8 mouse cellular contexts compared by ENCODE assay signal in the genomic region with DNA sequence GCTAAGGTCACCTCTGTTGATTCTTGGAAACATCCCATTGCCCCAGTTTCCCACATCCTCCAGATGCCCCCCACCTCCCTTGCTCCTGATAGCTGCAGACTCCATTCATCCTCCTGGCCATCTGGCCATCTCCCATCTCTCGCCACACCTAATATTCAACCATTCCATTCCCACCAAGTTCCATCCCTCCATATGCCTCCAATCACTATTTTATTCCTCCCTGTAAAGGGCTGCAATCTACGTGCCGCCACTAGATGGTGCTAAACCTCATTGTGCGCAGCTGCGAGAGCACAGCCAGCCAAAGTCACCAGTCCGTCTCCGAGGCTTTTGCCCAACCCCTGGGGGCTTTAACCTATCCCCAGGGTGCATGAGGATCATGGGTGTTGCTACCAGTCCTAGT. TPM values are rescaled to one million over a fixed set of nuclear protein-coding genes. Genes with fewer than 3 reads are reported as not detected.
DNase-seq lines count a peak whose midpoint lies in the region; ATAC-seq and TF ChIP-seq lines count a peak whose summit lies in the region.
"Not testable (repeated sequence)": the region's sequence is repeated elsewhere in the genome, so short reads cannot be mapped to it uniquely, and the experiment has no call there.

No protein-coding gene starts in this region.

- not testable (repeated sequence) for H3K9ac ChIP-seq in hindbrain, postnatal 0 days (replicated peaks; ENCODE audit: low read length); lung, embryonic 14.5 days

- not testable (repeated sequence) for H3K9me3 ChIP-seq in hindbrain, postnatal 0 days (ENCODE audit: low read length); lung, embryonic 14.5 days (ENCODE audit: low read depth, low read length)

- H3K4me1 ChIP-seq in hindbrain, postnatal 0 days (ENCODE audit: insufficient read depth, low read length); lung, embryonic 14.5 days (ENCODE audit: insufficient read depth); thymus, adult 2 months (replicated peaks; ENCODE audit: control insufficient read depth, insufficient read depth, low read length): not testable (repeated sequence)

- H3K27me3 ChIP-seq in hindbrain, postnatal 0 days (ENCODE audit: insufficient read depth, low read length); lung, embryonic 14.5 days (ENCODE audit: insufficient read depth, low read length); thymus, adult 2 months (ENCODE audit: control insufficient read depth, insufficient read depth, low read length): not testable (repeated sequence)

- H3K4me3 ChIP-seq in gastrocnemius, adult 2 months; hindbrain, postnatal 0 days (ENCODE audit: low read length); layer of hippocampus, adult 2 months; lung, embryonic 14.5 days (ENCODE audit: low read depth, low read length); thymus, adult 2 months (ENCODE audit: control insufficient read depth, insufficient read depth, low read length): not testable (repeated sequence)

- not testable (repeated sequence) for TF ChIP-seq POLR2A in thymus, adult 2 months (IDR thresholded peaks at IDR 0.05; ENCODE audit: control insufficient read depth, extremely low read depth, insufficient read depth, low read length, poor library complexity)

- not testable (repeated sequence) for H3K36me3 ChIP-seq in hindbrain, postnatal 0 days (ENCODE audit: insufficient read depth, low read length); lung, embryonic 14.5 days (ENCODE audit: insufficient read depth); thymus, adult 2 months (ENCODE audit: control insufficient read depth, insufficient read depth, low read length)

- ATAC-seq in hindbrain, postnatal 0 days = peak; percentile 45
- ATAC-seq in lung, embryonic 14.5 days (ENCODE audit: insufficient read depth) = peak; percentile 83

- intact Hi-C loops in gastrocnemius, adult 2 months (cut with DNase I) = not testable (repeated sequence)

- H3K4me2 ChIP-seq in hindbrain, postnatal 0 days (ENCODE audit: low read depth, low read length) = peak overlapping the region; percentile 29; the same call in 1 of the 2 replicates
- peak overlapping the region; percentile 42; the same call in 1 of the 2 replicates for H3K4me2 ChIP-seq in lung, embryonic 14.5 days

- H3K27ac ChIP-seq in gastrocnemius, adult 2 months; hindbrain, postnatal 0 days; layer of hippocampus, adult 2 months; lung, embryonic 14.5 days (ENCODE audit: low read depth); thymus, adult 2 months (ENCODE audit: control insufficient read depth, insufficient read depth, low read length): not testable (repeated sequence)

- DNase-seq in adrenal gland, adult (ENCODE audit: inconsistent age in 2 of 2, low spot score in 1 of 2) = peak; percentile 8 to 62
- DNase-seq in embryo, embryonic 11 days = peak; percentile 44
- peak; percentile 18 for DNase-seq in gastrocnemius, adult 2 months
- DNase-seq in hindbrain, postnatal 0 days (ENCODE audit: low spot score); lung, embryonic 14.5 days: not testable (repeated sequence)
- DNase-seq in layer of hippocampus, adult 2 months (ENCODE audit: low spot score in 2 of 2) = peak in 1 of 2 experiments; percentile 38
- peak; percentile 36 for DNase-seq in neural tube, embryonic 10.5 days (ENCODE audit: extremely low spot score, low spot score)
- DNase-seq in thymus, adult 2 months = peak; percentile 8

- WGBS in hindbrain, postnatal 0 days = 7% methylated on average over 5 of the region's 7 CpGs
- 3% methylated on average over 5 of the region's 7 CpGs for whole genome bisulfite sequencing in lung, embryonic 14.5 days
- WGBS in thymus, adult 2 months = 3% methylated on average over 7 of the region's 7 CpGs

- TF ChIP-seq CTCF in gastrocnemius, adult 2 months (IDR thresholded peaks at IDR 0.05) = peak; percentile 51
- TF ChIP-seq CTCF in hindbrain, postnatal 0 days (IDR thresholded peaks at IDR 0.05; ENCODE audit: low read depth) = peak; percentile 62
- TF ChIP-seq CTCF in layer of hippocampus, adult 2 months (conservative IDR thresholded peaks at IDR 0.05) = peak; percentile 65
- peak; percentile 63 for TF ChIP-seq CTCF in lung, embryonic 14.5 days (IDR thresholded peaks at IDR 0.05; ENCODE audit: low read depth)
- TF ChIP-seq CTCF in thymus, adult 2 months (IDR thresholded peaks at IDR 0.05; ENCODE audit: borderline replicate concordance, control insufficient read depth, extremely low read depth, insufficient read depth, low read length, poor library complexity) = not testable (repeated sequence)

RNA-seq across cellular contexts. Expression of a gene that starts 55.2 kb away (rescaled TPM):
- total RNA-seq in gastrocnemius, adult 2 months (2021) = not detected
- total RNA-seq in hindbrain, postnatal 0 days (2014; rRNA removed) = 10.1 and 17.8 TPM in 2 replicates
- polyA plus RNA-seq in hindbrain, postnatal 0 days (2015; fragmentation: Nextera tagmentation; extraction: Ambion mirVana) = 22.4 and 23.4 TPM in 2 replicates
- 10 to 100 TPM in 1 of 2 experiments, 1 to 10 TPM in 1; 9.5 to 12.5 TPM for total RNA-seq in layer of hippocampus, adult 2 months (2021)
- polyA plus RNA-seq in lung, embryonic 14.5 days (2014; fragmentation: Nextera tagmentation; extraction: Ambion mirVana) = 0.20 and 0.43 TPM in 2 replicates
- 0.50 and 0.92 TPM in 2 replicates for polyA plus RNA-seq in thymus, adult 2 months (2012; rRNA removed)

Comparison
In these comparisons a context has a peak if more than half of its experiments do, and no peak if none do; other contexts are left out.
1. RNA of a gene that starts 55.2 kb away (total RNA-seq): 9.5 to 12.5 TPM in layer of hippocampus, adult 2 months and 10.1 to 17.8 TPM in hindbrain, postnatal 0 days; not detected in gastrocnemius, adult 2 months; every median in the first group is over 10 times any median in the second.